Mouse (Mus musculus): Measurements from ENCODE around the gene Mgat4b. TPM values are rescaled to one million over a fixed set of nuclear protein-coding genes. Genes with fewer than 3 reads are reported as not detected.
A peak's percentile ranks its signal among the peaks of the same experiment; 100 is the strongest.

Mgat4b gene
- polyA plus RNA-seq, 1 experiment from 2014 or later: 40.7 TPM

- Histone ChIP-seq H3K4me1 (peaks cover 31% of the 10 kb centered on the region), H3K9me3 (no peaks in the 10 kb centered on the region), H3K9ac (replicated peaks) (peak overlapping the region; percentile 28; the same call in 1 of the 2 replicates), H3K36me3 (peaks cover 33% of the 10 kb centered on the region), H3K4me2 (replicated peaks) (no peak overlapping the region), H3K27ac (replicated peaks) (no peak overlapping the region), H3K27me3 (peaks cover 49% of the 10 kb centered on the region), H3K4me3 (no peak overlapping the region)
- ATAC-seq (ENCODE audit: low FRiP score, low read depth): no peak
- WGBS: 52% methylated on average over 7 of the region's 7 CpGs
Observed at GRCm38 (mm10) chr11:50229252-50229910, 18.7 kb downstream of the Mgat4b start.

DNA sequence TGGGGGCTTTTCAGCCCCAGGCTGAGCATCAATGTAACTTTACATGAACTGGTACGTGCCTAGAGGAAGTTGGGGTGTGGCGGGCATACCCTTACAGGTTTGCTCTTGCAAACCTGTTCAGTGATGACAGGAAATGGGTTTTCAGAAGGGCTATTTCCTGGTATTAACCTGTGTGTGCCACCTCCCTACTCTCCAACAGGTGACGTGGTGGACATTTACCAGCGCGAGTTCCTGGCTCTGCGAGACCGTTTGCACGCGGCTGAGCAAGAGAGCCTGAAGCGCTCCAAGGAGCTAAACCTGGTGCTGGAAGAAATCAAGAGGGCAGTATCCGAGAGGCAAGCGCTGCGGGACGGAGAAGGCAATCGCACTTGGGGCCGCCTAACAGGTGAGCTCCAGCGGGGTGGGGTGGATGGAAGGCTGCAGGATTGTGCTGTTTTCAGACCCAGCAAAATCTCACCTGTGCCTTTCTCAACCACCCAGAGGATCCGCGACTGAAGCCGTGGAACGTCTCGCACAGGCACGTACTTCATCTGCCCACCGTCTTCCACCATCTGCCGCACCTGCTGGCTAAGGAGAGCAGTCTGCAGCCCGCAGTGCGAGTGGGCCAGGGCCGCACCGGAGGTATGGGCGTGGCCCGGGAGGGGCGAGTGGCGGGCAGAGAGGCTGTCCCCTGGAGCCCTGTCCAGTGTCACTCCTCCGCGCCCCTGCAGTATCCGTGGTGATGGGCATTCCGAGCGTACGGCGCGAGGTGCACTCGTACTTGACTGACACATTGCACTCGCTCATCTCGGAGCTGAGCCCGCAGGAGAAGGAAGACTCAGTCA is 20.0 kb downstream of the Mgat4b start:
- WGBS: 21% methylated on average over 45 of the region's 45 CpGs
- ATAC-seq (ENCODE audit: low FRiP score, low read depth): no peak
- H3K9ac ChIP-seq (replicated peaks): 0 out of 2 replicates have a peak overlapping the region, but pooled peaks have one; percentile 6
- no peaks in the 10 kb centered on the region for H3K9me3 ChIP-seq
- peaks cover 44% of the 10 kb centered on the region for H3K36me3 ChIP-seq
- H3K27me3 ChIP-seq: peaks cover 62% of the 10 kb centered on the region
- peak overlapping the region; percentile 49 for H3K4me2 ChIP-seq (replicated peaks)
- H3K4me1 ChIP-seq: peaks cover 33% of the 10 kb centered on the region
- H3K27ac ChIP-seq (replicated peaks): no peak overlapping the region
- H3K4me3 ChIP-seq: peak overlapping the region; percentile 15

DNA sequence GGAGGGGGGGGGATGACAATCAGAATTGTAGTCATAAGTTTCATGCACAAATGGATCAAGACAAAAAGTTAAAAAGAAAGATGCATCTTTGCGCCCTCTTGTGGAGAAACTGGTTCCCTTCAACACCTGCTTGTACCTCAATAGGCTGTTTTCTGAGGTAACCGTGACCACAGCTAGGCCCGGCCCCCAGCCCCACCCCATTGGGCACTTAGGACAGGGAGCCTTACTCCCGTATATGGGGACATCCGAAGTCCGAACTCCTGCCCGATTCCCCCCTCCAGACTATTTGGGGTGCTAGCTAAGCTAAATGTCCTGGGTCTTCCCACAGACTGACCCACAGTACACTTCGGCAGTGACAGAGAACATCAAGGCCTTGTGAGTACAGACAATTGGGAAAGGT is 20.7 kb downstream of the Mgat4b start:
- Histone ChIP-seq H3K27ac (replicated peaks) (no peak overlapping the region), H3K4me3 (no peak overlapping the region), H3K4me1 (peaks cover 33% of the 10 kb centered on the region), H3K4me2 (replicated peaks) (peak overlapping the region; percentile 49), H3K36me3 (peaks cover 44% of the 10 kb centered on the region), H3K9me3 (no peaks in the 10 kb centered on the region), H3K27me3 (peaks cover 64% of the 10 kb centered on the region), H3K9ac (replicated peaks) (no peak overlapping the region)
- 0 out of 2 replicates have a peak, but pooled peaks have one; percentile 47 for ATAC-seq (ENCODE audit: low FRiP score, low read depth)
- 22% methylated on average over 8 of the region's 8 CpGs for WGBS

DNA sequence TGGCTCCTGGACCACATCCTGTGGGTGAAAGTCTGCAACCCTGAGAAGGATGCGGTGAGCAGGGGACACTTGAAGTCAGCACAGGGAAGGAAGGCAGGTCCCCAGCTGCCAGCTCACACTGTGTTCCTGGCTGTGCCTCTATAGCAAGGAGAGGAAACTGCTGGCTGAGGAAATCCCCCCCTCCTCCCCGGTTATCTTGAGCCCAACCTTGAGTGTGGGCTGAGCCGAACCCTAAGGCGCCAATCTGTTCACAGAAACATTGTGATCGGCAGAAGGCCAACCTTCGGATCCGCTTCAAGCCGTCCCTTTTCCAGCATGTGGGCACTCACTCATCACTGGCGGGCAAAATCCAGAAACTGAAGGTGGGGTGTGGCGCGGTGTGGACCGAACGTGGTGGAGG is 22.3 kb downstream of the Mgat4b start:
- peaks cover 74% of the 10 kb centered on the region for H3K27me3 ChIP-seq
- H3K27ac ChIP-seq (replicated peaks): no peak overlapping the region
- H3K9ac ChIP-seq (replicated peaks): no peak overlapping the region
- no peak overlapping the region for H3K4me3 ChIP-seq
- 95% methylated on average over 13 of the region's 13 CpGs for WGBS
- no peak overlapping the region for H3K4me2 ChIP-seq (replicated peaks)
- peaks cover 44% of the 10 kb centered on the region for H3K36me3 ChIP-seq
- H3K9me3 ChIP-seq: no peaks in the 10 kb centered on the region
- no peak for ATAC-seq (ENCODE audit: low FRiP score, low read depth)
- peaks cover 22% of the 10 kb centered on the region for H3K4me1 ChIP-seq

DNA sequence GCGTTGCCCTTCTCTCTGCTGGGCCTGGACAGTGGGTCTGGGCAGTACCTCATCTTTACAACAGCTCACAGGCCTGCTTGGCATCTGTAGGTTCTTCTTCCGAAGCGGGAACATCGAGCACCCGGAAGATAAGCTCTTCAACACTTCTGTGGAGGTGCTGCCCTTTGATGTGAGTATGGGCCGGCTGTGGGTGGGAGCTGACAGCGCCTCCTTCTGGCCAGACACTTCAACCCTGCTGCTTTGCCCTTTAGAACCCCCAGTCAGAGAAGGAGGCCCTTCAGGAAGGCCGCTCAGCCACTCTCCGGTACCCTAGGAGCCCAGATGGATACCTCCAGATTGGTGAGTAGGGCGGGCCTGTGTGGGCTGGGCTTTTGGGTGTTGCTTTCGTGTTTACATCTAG is 23.3 kb downstream of the Mgat4b start:
- Histone ChIP-seq H3K27me3 (peaks cover 80% of the 10 kb centered on the region), H3K9ac (replicated peaks) (no peak overlapping the region), H3K4me3 (no peak overlapping the region), H3K9me3 (no peaks in the 10 kb centered on the region), H3K36me3 (peaks cover 44% of the 10 kb centered on the region), H3K4me2 (replicated peaks) (no peak overlapping the region), H3K4me1 (peaks cover 18% of the 10 kb centered on the region), H3K27ac (replicated peaks) (no peak overlapping the region)
- no peak for ATAC-seq (ENCODE audit: low FRiP score, low read depth)
- 88% methylated on average over 11 of the region's 11 CpGs for WGBS

- peaks cover 15% of the 10 kb centered on the region for H3K4me1 ChIP-seq
- H3K36me3 ChIP-seq: peaks cover 44% of the 10 kb centered on the region
- H3K27ac ChIP-seq (replicated peaks): no peak overlapping the region
- no peak overlapping the region for H3K9ac ChIP-seq (replicated peaks)
- no peak for ATAC-seq (ENCODE audit: low FRiP score, low read depth)
- H3K9me3 ChIP-seq: no peaks in the 10 kb centered on the region
- H3K4me3 ChIP-seq: no peak overlapping the region
- 96% methylated on average over 25 of the region's 25 CpGs for WGBS
- no peak overlapping the region for H3K4me2 ChIP-seq (replicated peaks)
- peaks cover 80% of the 10 kb centered on the region for H3K27me3 ChIP-seq
Observed at GRCm38 (mm10) chr11:50234606-50235005, 23.9 kb downstream of the Mgat4b start.

DNA sequence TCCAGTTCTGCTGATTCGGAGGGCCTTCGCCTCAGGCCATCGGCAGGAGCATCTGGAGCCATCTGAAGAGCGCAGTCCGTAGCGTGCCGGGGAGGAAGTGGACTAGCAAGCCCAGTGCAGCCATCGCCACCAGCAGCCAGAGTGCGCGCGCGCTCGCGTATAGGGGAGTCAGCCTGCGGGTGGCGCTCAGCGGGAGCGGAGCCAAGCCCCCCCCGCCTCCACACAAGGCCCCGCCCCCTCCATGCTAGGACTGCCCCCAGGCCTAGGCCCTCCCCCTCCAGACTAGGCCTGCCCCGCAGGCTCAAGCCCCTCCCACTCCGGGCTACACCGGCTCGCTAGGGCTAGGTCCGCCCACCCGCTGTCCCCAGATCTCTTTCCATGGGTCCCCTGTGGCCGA is 25.8 kb downstream of the Mgat4b start:
- WGBS: 1% methylated on average over 26 of the region's 27 CpGs
- 0 out of 2 replicates have a peak overlapping the region, but pooled peaks have one; percentile 6 for H3K27ac ChIP-seq (replicated peaks)
- H3K9me3 ChIP-seq: no peaks in the 10 kb centered on the region
- H3K4me3 ChIP-seq: peak overlapping the region; percentile 52
- H3K27me3 ChIP-seq: peaks cover 66% of the 10 kb centered on the region
- H3K4me2 ChIP-seq (replicated peaks): peak overlapping the region; percentile 78
- peak; percentile 89 for ATAC-seq (ENCODE audit: low FRiP score, low read depth)
- peaks cover 39% of the 10 kb centered on the region for H3K36me3 ChIP-seq
- peaks cover 11% of the 10 kb centered on the region for H3K4me1 ChIP-seq
- H3K9ac ChIP-seq (replicated peaks): peak overlapping the region; percentile 46

- H3K27ac ChIP-seq (replicated peaks): no peak overlapping the region
- H3K9me3 ChIP-seq: no peaks in the 10 kb centered on the region
- H3K9ac ChIP-seq (replicated peaks): peak overlapping the region; percentile 46
- peak; percentile 10; the same call in 1 of the 2 replicates for ATAC-seq (ENCODE audit: low FRiP score, low read depth)
- H3K27me3 ChIP-seq: peaks cover 60% of the 10 kb centered on the region
- H3K4me2 ChIP-seq (replicated peaks): peak overlapping the region; percentile 78
- H3K36me3 ChIP-seq: peaks cover 32% of the 10 kb centered on the region
- under 1% methylated on average over 66 of the region's 66 CpGs for WGBS
- H3K4me3 ChIP-seq: peak overlapping the region; percentile 52
- H3K4me1 ChIP-seq: peaks cover 11% of the 10 kb centered on the region
Observed at GRCm38 (mm10) chr11:50236937-50237835, 26.5 kb downstream of the Mgat4b start.

DNA sequence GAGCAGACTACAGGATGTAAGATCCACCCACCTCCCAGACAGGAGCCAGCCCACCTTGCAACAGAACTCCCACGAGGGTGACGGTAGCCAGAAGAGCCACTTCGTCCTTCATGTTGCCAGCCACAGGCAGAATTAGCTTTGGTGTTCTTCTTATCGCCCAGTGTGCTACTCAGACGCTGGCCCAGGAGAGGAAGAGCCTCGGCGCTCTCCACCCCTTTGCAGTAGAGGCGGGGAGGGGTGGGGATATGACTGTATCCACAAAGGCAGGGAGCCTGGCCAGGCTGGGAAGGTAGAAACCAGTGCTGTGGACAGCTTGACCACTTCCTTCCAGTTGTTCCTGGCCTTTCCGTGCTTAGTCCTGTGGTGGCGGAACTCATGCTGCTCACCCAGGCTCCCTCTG is 27.6 kb downstream of the Mgat4b start, which contains the start of gene Ltc4s:
TSS of gene Ltc4s (minus strand) at position 293 of the 400 bp plus-strand sequence.
- Histone ChIP-seq H3K9me3 (no peaks in the 10 kb centered on the region), H3K4me3 (peak within 1 kb of the TSS; percentile 52), H3K4me2 (replicated peaks) (peak within 1 kb of the TSS; percentile 78), H3K9ac (replicated peaks) (no peak within 1 kb of the TSS; the same call in 1 of the 2 replicates), H3K27ac (replicated peaks) (no peak within 1 kb of the TSS), H3K4me1 (peaks cover 11% of the 10 kb centered on the region), H3K27me3 (peaks cover 58% of the 10 kb centered on the region), H3K36me3 (peaks cover 21% of the 10 kb centered on the region)
- no peak for ATAC-seq (ENCODE audit: low FRiP score, low read depth)
- 56% methylated on average over 10 of the region's 10 CpGs for WGBS

- peaks cover 11% of the 10 kb centered on the region for H3K4me1 ChIP-seq
- H3K9me3 ChIP-seq: no peaks in the 10 kb centered on the region
- peaks cover 13% of the 10 kb centered on the region for H3K36me3 ChIP-seq
- H3K4me3 ChIP-seq: no peak overlapping the region
- 92% methylated on average over 9 of the region's 9 CpGs for WGBS
- no peak overlapping the region for H3K27ac ChIP-seq (replicated peaks)
- no peak overlapping the region for H3K4me2 ChIP-seq (replicated peaks)
- peaks cover 57% of the 10 kb centered on the region for H3K27me3 ChIP-seq
- no peak for ATAC-seq (ENCODE audit: low FRiP score, low read depth)
- no peak overlapping the region for H3K9ac ChIP-seq (replicated peaks)
Observed at GRCm38 (mm10) chr11:50238821-50239791, 28.4 kb downstream of the Mgat4b start.

Data from midbrain, embryonic 12.5 days (tissue).